Mouse (Mus musculus) adrenal gland, adult 8-10 months (tissue): ENCODE results near the gene Mdfi. TPM values are rescaled to one million over a fixed set of nuclear protein-coding genes. Genes with fewer than 3 reads are reported as not detected.

Source experiments
- DNase-seq: peaks from one replicate; pipeline ENCODE4 v3.0.0; 2022
- total RNA-seq, 4 experiments: library from RNA; stranded (reverse); gene quantifications; 2 replicates each; pipeline ENCODE4 v1.2.4; 2022

The Mdfi gene
- total RNA-seq, 4 experiments from 2014 or later, result 1.2 to 3.3 (median 1.6) TPM

- DNase-seq, result no peak
Measured at GRCm38 (mm10) chr17:47796968-47797367, 37.5 kb downstream of the Mdfi start.

DNA sequence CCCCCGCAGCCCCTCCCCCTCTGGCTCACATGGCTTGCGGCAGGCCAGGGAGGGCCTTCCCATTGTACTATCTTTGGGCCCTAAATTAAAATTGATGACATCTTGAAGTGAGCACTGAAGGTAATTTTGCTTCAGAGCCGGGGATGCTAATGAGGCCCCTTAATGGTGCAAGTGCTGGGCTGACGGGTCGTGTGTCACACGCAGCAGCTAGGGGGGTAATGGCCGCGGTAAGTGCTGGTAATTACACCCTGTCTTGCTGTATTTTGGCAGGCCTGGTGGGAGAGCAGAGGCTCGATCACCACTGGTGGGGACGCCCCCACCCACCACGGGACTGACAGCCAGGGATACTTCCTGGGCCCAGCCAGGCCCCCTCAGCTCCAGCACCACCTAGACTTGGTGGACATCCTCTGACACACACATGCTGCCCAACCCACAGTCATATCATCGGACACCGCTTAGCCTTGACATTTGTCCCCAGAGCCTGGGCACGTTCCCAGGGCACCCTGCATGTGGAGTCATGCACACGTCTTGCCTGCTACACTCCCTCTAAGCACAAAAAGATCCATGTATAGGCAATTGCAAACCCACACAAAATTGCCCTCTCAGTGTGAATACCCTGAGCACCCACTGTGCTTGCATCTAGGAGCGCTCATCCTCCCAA is 38.2 kb downstream of the Mdfi start:
- no peak for DNase-seq

DNA sequence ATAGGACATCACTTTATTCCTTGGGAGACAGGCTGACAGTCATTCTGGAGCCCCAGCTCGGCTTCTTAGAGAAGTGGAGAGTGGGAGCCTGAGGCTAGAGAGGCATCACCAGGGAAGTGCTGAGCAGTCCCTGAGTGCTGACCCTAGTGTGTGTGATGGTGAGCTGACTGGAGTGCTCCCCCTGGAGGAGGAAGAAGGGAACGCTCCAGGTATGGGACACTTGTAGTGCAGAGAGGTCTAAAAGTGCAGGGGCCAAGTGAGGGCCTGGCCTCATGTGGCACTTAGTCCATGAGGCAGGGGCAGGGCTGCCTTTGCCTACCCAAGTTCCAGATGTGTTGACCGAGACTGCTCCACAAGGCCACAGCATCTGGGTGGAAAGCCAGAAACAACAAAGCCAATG is 39.0 kb downstream of the Mdfi start:
- DNase-seq, result no peak

GRCm38 (mm10) chr17:47793377-47793776 is 41.1 kb downstream of the Mdfi start:
- DNase-seq, result peak; percentile 75

GRCm38 (mm10) chr17:47792098-47792863 is 42.2 kb downstream of the Mdfi start:
- DNase-seq, result peak; percentile 56

DNA sequence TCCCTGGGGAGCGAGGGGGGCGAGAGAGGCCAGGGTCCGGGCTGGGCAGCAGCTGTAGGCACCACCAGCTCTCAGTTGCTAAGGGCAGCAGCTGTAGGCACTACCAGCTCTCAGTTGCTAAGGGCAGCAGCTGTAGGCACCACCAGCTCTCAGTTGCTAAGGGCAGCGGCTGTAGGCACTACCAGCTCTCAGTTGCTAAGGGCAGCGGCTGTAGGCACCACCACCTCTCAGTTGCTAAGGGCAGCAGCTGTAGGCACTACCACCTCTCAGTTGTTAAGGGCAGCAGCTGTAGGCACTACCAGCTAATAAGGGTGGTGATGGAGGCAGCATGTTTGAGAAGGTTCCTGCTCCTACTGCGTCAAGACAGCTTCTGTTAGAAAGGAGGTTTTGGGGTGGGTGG is 45.5 kb downstream of the Mdfi start:
- DNase-seq, result no peak

DNA sequence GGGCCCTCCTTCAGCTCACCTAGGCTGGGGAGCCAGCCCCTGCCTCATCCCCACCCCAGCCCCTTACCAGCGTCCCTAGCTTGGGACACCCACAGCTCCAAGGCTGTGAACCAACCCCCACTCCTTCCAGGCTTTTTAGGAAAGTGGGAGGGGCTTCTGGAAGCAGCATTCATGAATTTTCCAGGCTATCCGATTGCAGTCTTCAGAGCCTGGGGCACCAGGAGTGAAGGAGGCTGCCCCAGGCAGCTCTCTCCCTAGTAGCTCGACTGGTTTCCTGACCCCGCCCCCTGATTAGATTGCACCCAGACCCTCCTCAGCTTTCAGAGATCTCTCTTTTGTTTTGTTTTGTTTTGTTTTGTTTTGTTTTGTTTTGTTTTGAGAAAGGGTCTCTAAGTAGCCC is 46.2 kb downstream of the Mdfi start:
- DNase-seq, result no peak

- no peak for DNase-seq
Measured at GRCm38 (mm10) chr17:47787632-47788031, 46.9 kb downstream of the Mdfi start.

DNA sequence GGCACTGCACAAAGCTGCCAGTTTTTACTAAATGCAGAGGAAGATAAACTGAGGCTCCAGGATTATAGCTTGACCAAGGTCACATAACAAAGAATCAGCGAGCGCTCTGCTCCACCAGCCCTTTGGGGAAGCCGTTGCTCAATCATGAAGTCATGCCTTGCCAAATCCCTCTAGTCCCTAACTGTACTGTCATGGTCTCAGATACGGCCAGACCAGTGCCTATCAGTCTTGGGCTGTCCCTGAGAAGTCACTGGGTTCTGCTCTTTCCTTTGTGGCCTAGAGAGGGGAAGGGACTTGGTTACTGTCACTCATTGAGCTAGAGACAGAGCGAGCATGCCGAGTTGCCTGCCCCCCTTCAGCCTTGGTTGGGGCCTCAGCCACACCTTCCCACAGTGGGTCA is 50.1 kb downstream of the Mdfi start:
- no peak for DNase-seq

DNA sequence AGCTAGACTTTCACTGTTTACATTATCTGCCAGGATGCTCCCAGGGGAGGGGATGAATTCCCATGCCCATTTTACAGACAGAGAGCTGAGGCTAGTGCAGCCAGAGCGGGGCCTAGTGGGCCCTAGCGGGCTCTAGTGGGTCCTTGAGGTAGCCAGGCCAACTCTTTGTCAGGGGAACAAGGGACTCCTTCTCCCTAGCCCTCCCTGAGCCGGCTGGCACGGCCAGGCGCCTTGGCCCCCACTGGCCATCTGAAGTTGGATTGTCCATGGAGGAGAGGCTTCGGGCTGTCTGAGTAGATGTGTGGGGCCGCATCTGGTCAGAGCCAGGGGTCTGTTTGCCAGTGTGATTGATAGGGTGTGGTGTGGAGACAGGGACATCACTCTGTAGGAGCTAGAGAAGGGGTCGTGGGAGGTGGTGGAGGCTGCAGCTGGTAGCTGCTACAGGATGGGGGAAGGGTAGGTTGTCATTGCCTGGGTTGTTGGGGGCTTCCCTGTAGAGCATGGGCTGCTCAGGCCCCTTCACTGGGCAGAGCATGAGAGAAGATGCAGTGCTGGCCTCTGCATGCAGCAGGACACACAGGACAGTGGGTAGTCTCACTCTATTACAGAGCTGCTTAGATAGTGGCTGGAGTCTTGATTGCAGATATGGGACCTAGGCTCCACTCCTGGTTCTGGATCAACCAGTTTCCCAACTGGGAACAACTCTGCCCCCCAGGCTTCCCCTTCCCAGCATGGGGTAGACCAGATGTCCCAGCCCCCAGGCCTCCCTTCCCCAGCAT is 50.9 kb downstream of the Mdfi start:
- DNase-seq, result no peak

- DNase-seq, result no peak
Measured at GRCm38 (mm10) chr17:47782486-47782885, 52.0 kb downstream of the Mdfi start.

DNA sequence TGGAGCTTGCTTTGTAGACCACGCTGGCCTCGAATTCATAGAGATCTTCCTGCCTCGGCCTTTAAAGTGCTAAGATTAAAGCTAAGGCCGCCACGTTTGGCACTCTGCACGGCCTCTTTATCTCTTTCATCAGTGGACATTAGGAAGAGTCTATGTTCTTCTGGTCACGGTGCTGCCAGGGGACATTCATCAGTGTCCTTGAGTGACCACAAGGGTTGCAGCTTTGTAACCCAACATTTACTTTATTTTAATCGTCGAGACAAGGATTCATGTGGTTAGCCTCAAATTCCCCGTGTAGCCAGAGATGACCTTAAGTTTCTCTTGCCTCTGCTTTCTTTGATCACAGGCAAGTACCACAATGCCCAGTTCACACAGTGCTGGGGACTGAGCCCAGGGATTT is 54.0 kb downstream of the Mdfi start:
- DNase-seq, result no peak

GRCm38 (mm10) chr17:47777141-47777540 is 57.4 kb downstream of the Mdfi start:
- DNase-seq, result no peak

- no peak for DNase-seq
Measured at GRCm38 (mm10) chr17:47773604-47774003, 60.9 kb downstream of the Mdfi start.

GRCm38 (mm10) chr17:47769389-47770299 is 64.8 kb downstream of the Mdfi start:
- no peak for DNase-seq

DNA sequence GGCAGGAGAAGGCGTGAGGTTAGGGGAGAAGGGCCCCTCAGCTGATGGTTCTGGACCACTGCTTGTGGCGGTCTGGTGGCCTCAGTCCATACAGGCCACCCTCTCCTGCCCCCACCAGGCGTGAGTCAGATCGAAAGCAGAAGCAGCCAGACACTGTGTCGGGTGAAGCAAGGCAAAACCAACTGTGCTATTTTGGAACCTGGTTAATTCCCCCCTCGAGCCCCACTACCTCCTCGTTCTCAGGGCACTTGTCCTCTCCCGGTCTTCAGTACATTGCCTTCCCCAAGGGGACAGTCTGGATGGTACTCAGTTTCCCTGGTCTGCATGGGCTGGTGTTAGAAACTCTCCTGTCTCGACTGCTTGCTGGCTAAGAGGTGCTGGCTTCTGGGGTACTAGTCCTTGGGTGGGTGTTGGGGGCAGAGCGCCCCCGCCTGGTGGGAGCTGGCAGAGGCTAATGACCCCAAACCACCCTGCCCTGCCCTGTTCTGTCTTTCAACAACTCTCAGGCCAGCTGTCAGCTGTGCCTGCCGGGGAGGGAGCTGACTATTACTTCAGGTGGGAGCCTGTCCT is 65.7 kb downstream of the Mdfi start:
- no peak for DNase-seq

GRCm38 (mm10) chr17:47767456-47768141 is 66.9 kb downstream of the Mdfi start:
- DNase-seq, result no peak

DNA sequence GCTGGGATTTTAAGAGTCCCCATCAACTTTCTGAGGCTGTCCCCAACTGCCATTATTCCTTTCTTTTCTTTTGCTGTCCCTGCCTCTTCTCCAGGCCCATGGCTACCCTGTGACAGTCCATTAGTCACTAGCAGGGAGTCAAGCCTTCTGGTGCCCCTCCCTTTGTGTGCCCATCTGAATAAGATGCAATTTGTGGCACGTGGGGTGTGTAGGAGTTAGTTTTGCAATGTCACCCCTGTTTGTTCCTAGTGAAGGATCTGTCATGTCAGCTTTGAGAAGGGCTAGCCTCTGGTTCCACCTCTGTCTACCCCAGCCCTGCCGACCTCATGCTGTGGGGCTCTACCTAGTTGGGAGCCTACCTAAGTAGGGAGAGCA is 67.4 kb downstream of the Mdfi start:
- DNase-seq, result no peak

DNA sequence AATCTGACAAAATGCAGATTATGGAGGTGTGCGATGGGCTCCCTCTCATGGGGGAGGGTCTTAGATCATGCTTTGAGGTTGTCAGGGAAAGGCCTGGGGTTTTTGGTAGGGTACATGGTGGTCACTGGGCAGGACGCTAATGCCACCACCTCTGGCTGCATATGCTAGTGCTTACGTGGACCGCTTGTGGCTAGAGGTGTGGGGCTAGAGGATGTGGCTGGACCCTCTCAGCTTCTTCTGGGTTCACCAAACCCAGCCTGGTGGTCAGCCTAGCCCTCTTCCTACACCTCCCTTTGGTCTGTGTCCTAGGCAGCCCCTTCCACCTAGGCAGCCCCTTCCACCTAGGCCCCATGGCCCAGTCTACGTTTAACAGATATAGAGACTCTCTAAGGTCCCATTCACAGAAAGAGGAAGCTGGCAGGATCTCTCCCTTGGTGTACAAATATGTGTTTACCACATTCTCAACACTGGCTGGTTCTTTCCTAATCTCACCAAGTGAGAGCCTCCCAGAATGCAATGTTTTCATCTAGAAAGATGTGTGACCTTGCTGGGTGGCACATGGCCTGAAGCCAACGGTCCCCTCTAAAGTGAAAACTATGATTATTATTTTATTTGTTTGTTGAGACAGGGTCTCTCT is 68.0 kb downstream of the Mdfi start:
- DNase-seq, result no peak

GRCm38 (mm10) chr17:47765986-47766385 is 68.5 kb downstream of the Mdfi start:
- no peak for DNase-seq
